Mouse (Mus musculus) activated CD4-positive, CD25-positive, alpha-beta regulatory T cell (primary cell): ENCODE measurements around the gene Wnt16. TPM values are rescaled to one million over a fixed set of nuclear protein-coding genes. Genes with fewer than 3 reads are reported as not detected.

Experiments used
- polyA plus RNA-seq, 2 experiments: library from polyadenylated mRNA; unstranded; fragments of 100-300 nt; shearing (Covaris generic); gene quantifications; one replicate each; pipeline ENCODE4 v1.2.1; 2017

Gene Wnt16
- under 1 TPM; 0.08 to 0.33 TPM for polyA plus RNA-seq

DNA sequence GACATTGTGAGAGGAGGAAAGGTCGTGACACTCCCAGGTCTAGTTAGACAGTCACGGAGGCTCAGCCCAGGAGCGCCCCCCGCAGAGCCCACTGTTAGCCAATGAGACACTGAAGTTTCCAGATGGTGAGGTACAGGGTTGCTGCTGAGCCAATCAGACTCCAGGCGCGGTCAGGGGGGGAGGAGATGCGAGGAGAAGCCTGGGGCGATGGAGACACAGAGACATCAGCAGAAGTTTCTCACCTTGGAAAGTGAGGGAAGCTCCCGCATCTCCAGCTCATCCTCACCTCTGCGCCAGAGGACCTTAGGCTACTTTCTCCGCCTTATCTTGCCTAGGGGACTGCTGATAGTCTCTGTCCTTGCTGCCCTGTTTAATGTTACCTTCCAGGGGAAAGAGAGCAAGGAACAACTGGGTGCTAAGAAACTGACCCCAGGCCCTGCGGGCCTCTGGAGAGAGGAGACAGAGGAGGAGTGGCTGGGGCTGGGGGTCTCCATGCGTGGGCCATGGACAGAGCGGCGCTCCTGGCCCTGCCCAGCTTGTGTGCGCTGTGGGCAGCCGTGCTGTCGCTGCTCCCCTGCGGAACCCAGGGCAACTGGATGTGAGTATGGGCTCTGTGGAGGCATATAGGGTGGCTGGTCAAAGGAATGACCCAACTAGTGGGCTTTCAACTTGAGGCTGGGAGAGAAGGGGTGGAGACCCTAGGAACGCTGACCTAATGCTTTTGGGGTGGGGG, at the start of gene Wnt16:
Wnt16 (plus strand) TSS at position 224 of the 733 bp plus-strand sequence.

Other genes with a start within 250 kb of the Wnt16 start
- gene Fam3c, start 68.0 kb downstream of the Wnt16 start, polyA plus RNA-seq: 100 to 1,000 TPM; 121 to 183 TPM